Mouse (Mus musculus) CH12.LX (cell line): ENCODE results near the gene Crnkl1. TPM values are rescaled to one million over a fixed set of nuclear protein-coding genes. Genes with fewer than 3 reads are reported as not detected.

ENCODE experiments used
- DNase-seq: peaks from one replicate; pipeline ENCODE4 v3.0.0-alpha.2; 2013; ENCODE audit errors: extremely low read depth
- H3K27ac ChIP-seq: 2 replicates; pipeline ENCODE4 v1.5.1; 2012; ENCODE audit warnings: low read depth, mild to moderate bottlenecking, control low read depth, moderate library complexity; ENCODE audit not compliant: insufficient read depth
- H3K27me3 ChIP-seq: replicated peaks from 2 replicates; pipeline ENCODE3; 2012; ENCODE audit warnings: inconsistent platforms
- H3K36me3 ChIP-seq, 2 experiments: replicated peaks in 1 of 2; 2 replicates each; pipeline versions ENCODE3 to v1.6.1; 2012; ENCODE audit warnings: inconsistent platforms in 1 of 2, low read length in 1 of 2, mild to moderate bottlenecking in 1 of 2, mixed read lengths in 1 of 2, moderate library complexity in 1 of 2; ENCODE audit not compliant: control insufficient read depth in 1 of 2, insufficient read depth in 1 of 2
- H3K4me1 ChIP-seq, 2 experiments: 2 replicates each; pipeline ENCODE4 v1.6.1; 2012; ENCODE audit warnings: inconsistent platforms in 1 of 2, moderate library complexity in 1 of 2; ENCODE audit not compliant: insufficient read depth in 2 of 2, control insufficient read depth in 1 of 2
- H3K4me2 ChIP-seq: 2 replicates; pipeline ENCODE4 v1.6.1; 2012; ENCODE audit warnings: low read depth, mild to moderate bottlenecking, control low read depth; ENCODE audit not compliant: poor library complexity, insufficient read depth, severe bottlenecking
- H3K4me3 ChIP-seq, 3 experiments: fragments of 150-350 bp in 1 of 3; sonication (generic) in 1 of 3; replicated peaks in 1 of 3; 2 replicates each; pipeline versions ENCODE3 to v1.5.1; 2011 to 2012; ENCODE audit warnings: low read depth in 2 of 3, low read length in 2 of 3, mild to moderate bottlenecking in 2 of 3, moderate library complexity in 2 of 3, control low read depth in 1 of 3, improper control_type of control experiment in 1 of 3, inconsistent platforms in 1 of 3, mixed read lengths in 1 of 3; ENCODE audit not compliant: poor library complexity in 1 of 3
- H3K79me2 ChIP-seq: replicated peaks from 2 replicates; pipeline ENCODE4 v1.6.1; 2012; ENCODE audit warnings: mild to moderate bottlenecking, moderate library complexity; ENCODE audit not compliant: control insufficient read depth, poor library complexity, insufficient read depth, severe bottlenecking; ENCODE audit errors: extremely low read depth
- H3K9ac ChIP-seq: 2 replicates; pipeline ENCODE4 v1.6.1; 2012; ENCODE audit warnings: low read depth, mild to moderate bottlenecking, control low read depth, moderate library complexity; ENCODE audit not compliant: insufficient read depth
- H3K9me3 ChIP-seq: replicated peaks from 2 replicates; pipeline ENCODE3; 2012; ENCODE audit warnings: low read length, inconsistent platforms, mixed read lengths
- BHLHE40 ChIP-seq: IDR thresholded peaks from 2 replicates; pipeline ENCODE4 v1.6.1; 2011; ENCODE audit warnings: mild to moderate bottlenecking, low read depth, low read length, improper control_type of control experiment
- CHD2 ChIP-seq: IDR thresholded peaks from 2 replicates; pipeline ENCODE4 v1.6.1; 2011; ENCODE audit warnings: low read length, improper control_type of control experiment
- CTCF ChIP-seq, 2 experiments: IDR thresholded peaks in 1 of 2; conservative IDR thresholded peaks in 1 of 2; 2 replicates each; pipeline ENCODE4 v1.5.1; 2011 to 2012; ENCODE audit warnings: low read depth in 2 of 2, low read length in 2 of 2, improper control_type of control experiment in 1 of 2, inconsistent platforms in 1 of 2, mild to moderate bottlenecking in 1 of 2, moderate library complexity in 1 of 2
- EP300 ChIP-seq: IDR thresholded peaks from 2 replicates; pipeline ENCODE4 v1.6.1; 2011; ENCODE audit warnings: low read length, improper control_type of control experiment
- HCFC1 ChIP-seq: IDR thresholded peaks from 2 replicates; pipeline ENCODE4 v1.6.1; 2012; ENCODE audit warnings: low read depth, mild to moderate bottlenecking, inconsistent platforms, low read length, improper control_type of control experiment
- JUN ChIP-seq: IDR thresholded peaks from 2 replicates; pipeline ENCODE4 v1.6.1; 2011; ENCODE audit warnings: low read depth, mild to moderate bottlenecking, low read length, improper control_type of control experiment, moderate library complexity; ENCODE audit not compliant: insufficient read depth
- MAFK ChIP-seq: IDR thresholded peaks from 2 replicates; pipeline ENCODE4 v1.6.1; 2011; ENCODE audit warnings: low read length, improper control_type of control experiment; ENCODE audit not compliant: insufficient replicate concordance
- MAX ChIP-seq: IDR thresholded peaks from 2 replicates; pipeline ENCODE4 v1.6.1; 2011; ENCODE audit warnings: low read length, improper control_type of control experiment
- MAZ ChIP-seq: IDR thresholded peaks from 2 replicates; pipeline ENCODE4 v1.6.1; 2012; ENCODE audit warnings: low read depth, mild to moderate bottlenecking, inconsistent platforms, low read length, improper control_type of control experiment, moderate library complexity
- MEF2A ChIP-seq: IDR thresholded peaks from 2 replicates; pipeline ENCODE4 v1.6.1; 2014; ENCODE audit warnings: low read depth, mild to moderate bottlenecking, inconsistent platforms, low read length, improper control_type of control experiment, borderline replicate concordance
- MXI1 ChIP-seq: IDR thresholded peaks from 2 replicates; pipeline ENCODE4 v1.6.1; 2011; ENCODE audit warnings: mild to moderate bottlenecking, low read depth, low read length, improper control_type of control experiment
- MYC ChIP-seq: IDR thresholded peaks from 2 replicates; pipeline ENCODE4 v1.6.1; 2011; ENCODE audit warnings: low read depth, mild to moderate bottlenecking, improper control_type of control experiment, low read length
- NELFE ChIP-seq: IDR thresholded peaks from 2 replicates; pipeline ENCODE4 v1.6.1; 2011; ENCODE audit warnings: low read depth, low read length, improper control_type of control experiment
- NRF1 ChIP-seq: IDR thresholded peaks from 2 replicates; pipeline ENCODE4 v1.6.1; 2014; ENCODE audit warnings: low read depth, mild to moderate bottlenecking, inconsistent platforms, low read length, improper control_type of control experiment, moderate library complexity
- PAX5 ChIP-seq: IDR thresholded peaks from 2 replicates; pipeline ENCODE4 v1.6.1; 2012; ENCODE audit warnings: low read length, inconsistent platforms, mixed read lengths
- POLR2A ChIP-seq: IDR thresholded peaks from 2 replicates; pipeline ENCODE4 v1.6.1; 2011; ENCODE audit warnings: low read depth, mild to moderate bottlenecking, improper control_type of control experiment, low read length
- RAD21 ChIP-seq: IDR thresholded peaks from 2 replicates; pipeline ENCODE4 v1.6.1; 2011; ENCODE audit warnings: low read depth, mild to moderate bottlenecking, low read length, improper control_type of control experiment, moderate library complexity
- RCOR1 ChIP-seq: conservative IDR thresholded peaks from 2 replicates; pipeline ENCODE4 v1.6.1; 2012; ENCODE audit warnings: low read depth, mild to moderate bottlenecking, inconsistent platforms, low read length, improper control_type of control experiment
- SIN3A ChIP-seq: IDR thresholded peaks from 2 replicates; pipeline ENCODE4 v1.6.1; 2012; ENCODE audit warnings: low read length, improper control_type of control experiment, inconsistent platforms
- SMC3 ChIP-seq: IDR thresholded peaks from 2 replicates; pipeline ENCODE4 v1.6.1; 2011; ENCODE audit warnings: low read depth, low read length, improper control_type of control experiment
- USF2 ChIP-seq: conservative IDR thresholded peaks from 2 replicates; pipeline ENCODE4 v1.6.1; 2011; ENCODE audit warnings: low read depth, low read length, improper control_type of control experiment
- ZNF384 ChIP-seq: IDR thresholded peaks from 2 replicates; pipeline ENCODE4 v1.6.1; 2012; ENCODE audit warnings: low read depth, low read length, improper control_type of control experiment, inconsistent platforms
- dilution Hi-C: fragments of 300-500 bp; cut with MboI; formaldehyde crosslinking; loops from 2 replicates; pipeline ENCODE4 v1.14.3; 2020; ENCODE audit warnings: low sequenced_read_pairs; ENCODE audit not compliant: extremely low pct_unique_long_range_greater_than_20kb, extremely low pct_ligation_motif_present
- in situ Hi-C: fragments of 300-500 bp; cut with MboI; formaldehyde crosslinking; loops from 3 replicates; pipeline ENCODE4 v1.14.3; 2019; ENCODE audit warnings: low sequenced_read_pairs, low pct_ligation_motif_present, low pct_unique_long_range_greater_than_20kb, mixed read lengths
- polyA plus RNA-seq: library from polyadenylated mRNA; unstranded; fragments of >175 nt; gene quantifications from 2 replicates; pipeline ENCODE4 v1.2.1, GENCODE M21; 2012; ENCODE audit warnings: low read depth; ENCODE audit not compliant: insufficient read length
- total RNA-seq, 2 experiments: library from RNA; depleted of rRNA; stranded (reverse); fragments of 300-350 nt in 1 of 2; fragments of >200 nt in 1 of 2; gene quantifications; 2 replicates each; pipeline ENCODE4 v1.2.3; 2012 to 2014

The Crnkl1 gene
- total and polyA plus RNA-seq, 3 experiments, result 18.8 to 31.6 (median 30.4) TPM

DNA sequence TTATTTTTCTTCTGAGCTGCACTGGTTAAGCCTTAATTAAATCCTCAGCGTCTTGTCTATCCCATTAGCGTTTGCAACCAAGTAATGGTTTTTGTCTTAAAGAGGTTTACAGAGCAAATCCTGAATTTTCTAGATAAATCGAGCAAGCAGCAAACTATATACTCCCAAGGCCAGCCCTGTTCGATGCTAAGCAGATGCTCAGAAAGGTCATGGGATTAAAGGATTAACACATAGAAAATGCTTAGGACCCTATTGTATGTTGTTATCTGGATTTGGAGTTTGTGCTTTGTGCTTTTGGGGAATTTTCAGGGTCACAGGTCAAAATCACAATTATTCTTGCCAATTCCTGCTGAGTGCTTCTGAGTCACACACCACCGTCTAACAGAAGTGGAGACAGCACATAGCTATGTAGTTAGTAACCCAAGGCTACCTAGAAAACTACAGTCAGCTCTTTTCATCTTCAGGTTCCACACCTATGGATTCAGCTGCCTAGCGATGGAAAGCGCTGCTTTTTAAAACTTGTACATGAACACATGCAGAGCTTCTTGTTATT is 13.7 kb upstream of the Crnkl1 start:
- Histone ChIP-seq H3K36me3 (no peaks in the 10 kb centered on the region), H3K27ac (no peak overlapping the region), H3K4me1 (peaks cover 0 to 7% of the 10 kb centered on the region in 2 experiments; a peak in 1 of 4 replicates), H3K4me2 (no peak overlapping the region), H3K9me3 (no peaks in the 10 kb centered on the region), H3K79me2 (no peaks in the 10 kb centered on the region), H3K27me3 (no peaks in the 10 kb centered on the region), H3K4me3 (no peak overlapping the region), H3K9ac (no peak overlapping the region)
- DNase-seq, result no peak
- in situ Hi-C loops (no loop called here), dilution Hi-C loops (no loop called here)
- TF ChIP-seq POLR2A (no peak), NELFE (no peak), USF2 (no peak), JUN (no peak), EP300 (no peak), CHD2 (no peak), MAZ (no peak), RCOR1 (no peak), MEF2A (no peak), MAFK (no peak), ZNF384 (no peak), SMC3 (no peak)

DNA sequence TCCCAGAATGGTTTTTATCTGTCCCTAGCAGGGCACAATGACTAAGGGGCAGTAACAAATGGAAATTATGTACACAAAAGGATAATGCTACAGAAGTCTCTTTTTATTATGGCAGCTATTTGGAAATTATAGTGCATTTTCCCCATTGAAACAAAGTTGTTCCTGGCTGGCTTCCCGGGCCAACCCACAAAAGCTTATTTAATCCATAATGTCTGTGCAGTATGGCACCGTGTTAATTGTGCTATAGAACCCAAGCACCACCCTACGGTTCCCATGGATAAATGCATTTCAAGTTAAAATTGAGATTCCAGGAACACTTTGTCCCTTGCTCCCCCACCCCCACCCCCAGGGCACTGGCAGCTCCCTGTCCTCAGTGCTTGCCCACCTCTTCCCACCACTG is 9.5 kb upstream of the Crnkl1 start:
- H3K79me2 ChIP-seq, result no peaks in the 10 kb centered on the region
- dilution Hi-C loops, result no loop called here
- no peak for TF ChIP-seq PAX5
- TF ChIP-seq NELFE, result no peak
- TF ChIP-seq, all 38 proteins: peak for 0
- peaks cover 7% of the 10 kb centered on the region for H3K27me3 ChIP-seq
- no peak overlapping the region for H3K4me3 ChIP-seq
- no peaks in the 10 kb centered on the region for H3K4me1 ChIP-seq
- H3K36me3 ChIP-seq, result no peaks in the 10 kb centered on the region
- H3K9ac ChIP-seq, result no peak overlapping the region
- no peak for DNase-seq
- H3K9me3 ChIP-seq, result no peaks in the 10 kb centered on the region
- in situ Hi-C loops, result no loop called here
- H3K27ac ChIP-seq, result no peak overlapping the region
- no peak overlapping the region for H3K4me2 ChIP-seq

GRCm38 (mm10) chr2:145941403-145941802 is 6.6 kb upstream of the Crnkl1 start:
- no peaks in the 10 kb centered on the region for H3K9me3 ChIP-seq
- H3K4me2 ChIP-seq, result no peak overlapping the region
- H3K9ac ChIP-seq, result no peak overlapping the region
- H3K27ac ChIP-seq, result no peak overlapping the region
- no peak for TF ChIP-seq CHD2
- no peak for TF ChIP-seq MAX
- no peak for TF ChIP-seq HCFC1
- TF ChIP-seq CTCF (conservative IDR thresholded peaks at IDR 0.05 in 1 of 2, IDR thresholded peaks at IDR 0.05 in 1 of 2; ENCODE audit: low read depth in 2 of 2, low read length in 2 of 2), result no peak
- no peak for TF ChIP-seq MYC
- TF ChIP-seq MXI1, result no peak
- no peak for TF ChIP-seq BHLHE40
- TF ChIP-seq NELFE, result no peak
- no peak for TF ChIP-seq RAD21
- TF ChIP-seq SIN3A, result no peak
- TF ChIP-seq NRF1, result no peak
- TF ChIP-seq MAZ, result no peak
- no peak for TF ChIP-seq PAX5
- TF ChIP-seq, all 38 proteins: peak for 0
- peaks cover 25% of the 10 kb centered on the region for H3K27me3 ChIP-seq
- no peak overlapping the region for H3K4me3 ChIP-seq
- no peak for DNase-seq
- no peaks in the 10 kb centered on the region for H3K36me3 ChIP-seq
- no peaks in the 10 kb centered on the region for H3K79me2 ChIP-seq
- dilution Hi-C loops, result no loop called here
- in situ Hi-C loops, result no loop called here
- H3K4me1 ChIP-seq, result peaks cover 0 to 6% of the 10 kb centered on the region in 2 experiments; a peak in 1 of 4 replicates
